Mouse (Mus musculus) urinary bladder, postnatal 4 days (tissue): ENCODE data around the gene Hsd17b12.
A peak's percentile ranks its signal among the peaks of the same experiment; 100 is the strongest.

Experiments used
- DNase-seq, 2 experiments: peaks; one replicate each; pipeline ENCODE4 v3.0.0; 2021 to 2022; ENCODE audit warnings: low spot score in 2 of 2

Gene Hsd17b12

DNA sequence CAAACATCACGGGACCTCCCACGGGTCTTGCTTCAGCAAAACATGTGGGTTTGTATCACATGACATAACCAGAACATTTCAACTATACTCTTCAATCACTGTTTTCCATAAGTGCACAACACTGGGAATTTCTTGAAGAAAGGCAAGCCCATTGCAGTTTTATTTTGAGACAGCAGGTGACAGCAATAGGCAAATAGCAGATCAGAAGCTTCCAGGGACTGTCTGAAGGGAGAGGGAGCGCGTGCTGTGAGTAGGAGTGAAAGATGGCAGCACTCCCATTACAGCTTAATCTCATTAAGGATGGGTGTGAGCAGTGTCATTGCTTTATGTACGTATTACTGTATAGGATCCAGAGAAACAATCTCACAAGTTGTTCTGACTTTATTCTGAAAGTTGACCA lies 88.3 kb downstream of the Hsd17b12 start:
- DNase-seq: no peak

DNA sequence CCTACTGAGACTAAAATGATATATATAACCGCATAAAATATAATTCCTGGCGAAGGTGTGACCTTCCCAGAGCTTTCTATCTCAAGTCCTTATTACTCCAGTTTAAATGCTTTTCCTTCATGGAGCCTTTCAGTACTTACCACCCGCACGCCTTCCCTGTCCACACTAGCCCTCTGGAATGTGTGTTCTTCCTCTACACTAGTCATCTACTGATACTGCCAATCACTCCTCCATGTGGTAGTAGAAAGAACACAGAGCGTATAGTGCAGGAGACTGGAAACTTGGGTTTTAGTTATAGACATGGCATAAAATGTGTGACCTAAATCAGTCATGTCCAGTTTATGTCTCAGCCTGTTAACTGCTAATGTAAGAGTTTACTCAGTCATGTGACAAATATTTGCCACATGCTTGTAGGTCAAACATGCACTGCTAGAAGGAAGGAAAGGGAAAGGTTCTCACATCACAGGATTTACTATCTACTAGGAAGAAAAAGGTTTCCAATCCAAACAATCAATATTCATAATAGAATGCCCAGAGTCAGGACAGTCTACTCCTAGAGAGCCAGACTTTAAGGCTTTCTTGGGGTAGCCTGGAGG lies 91.1 kb downstream of the Hsd17b12 start:
- no peak for DNase-seq

GRCm38 (mm10) chr2:94066120-94066519 lies 91.6 kb downstream of the Hsd17b12 start:
- DNase-seq: no peak

DNA sequence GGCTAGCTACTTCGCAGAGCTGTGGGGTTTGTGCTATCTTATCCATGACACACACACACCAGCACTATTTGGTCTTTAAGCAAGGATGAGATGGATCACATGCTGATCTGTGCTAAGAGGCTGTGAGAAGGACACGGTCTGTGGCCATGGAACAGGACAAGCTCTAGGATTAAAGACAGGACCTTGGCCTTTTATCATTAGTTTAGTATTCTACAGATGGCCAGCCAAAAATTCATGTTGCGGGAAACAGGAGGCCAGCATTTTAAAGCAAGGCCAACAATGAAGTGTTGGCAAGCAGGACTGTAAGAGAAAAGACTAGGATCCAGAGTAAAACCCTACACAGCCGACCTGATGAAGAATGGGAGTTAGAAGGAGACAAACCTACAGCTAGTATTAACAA lies 95.0 kb downstream of the Hsd17b12 start:
- no peak for DNase-seq

DNA sequence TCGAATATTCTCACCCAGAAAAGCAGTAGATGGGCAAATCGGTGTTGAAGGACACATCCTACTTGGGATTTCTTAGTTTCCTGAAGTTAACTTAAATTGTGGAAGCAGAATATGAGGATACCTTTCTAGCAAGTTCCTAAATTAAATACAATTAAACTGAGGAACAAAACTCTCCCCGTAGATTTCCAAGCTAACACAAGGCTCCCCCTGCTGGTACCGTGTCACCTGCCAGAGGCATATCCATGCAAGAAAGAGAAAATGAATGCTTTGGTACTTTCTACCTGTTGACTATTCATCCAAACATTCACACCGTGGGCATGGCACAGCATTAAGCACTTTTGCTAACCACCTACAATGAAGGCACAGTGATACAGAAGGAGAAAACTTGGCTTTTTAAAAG lies 98.3 kb downstream of the Hsd17b12 start:
- DNase-seq: no peak

GRCm38 (mm10) chr2:94054813-94055212 lies 103.0 kb downstream of the Hsd17b12 start:
- DNase-seq: no peak

GRCm38 (mm10) chr2:94051952-94052351 lies 105.8 kb downstream of the Hsd17b12 start:
- no peak for DNase-seq

GRCm38 (mm10) chr2:94050901-94051300 lies 106.9 kb downstream of the Hsd17b12 start:
- no peak for DNase-seq

DNA sequence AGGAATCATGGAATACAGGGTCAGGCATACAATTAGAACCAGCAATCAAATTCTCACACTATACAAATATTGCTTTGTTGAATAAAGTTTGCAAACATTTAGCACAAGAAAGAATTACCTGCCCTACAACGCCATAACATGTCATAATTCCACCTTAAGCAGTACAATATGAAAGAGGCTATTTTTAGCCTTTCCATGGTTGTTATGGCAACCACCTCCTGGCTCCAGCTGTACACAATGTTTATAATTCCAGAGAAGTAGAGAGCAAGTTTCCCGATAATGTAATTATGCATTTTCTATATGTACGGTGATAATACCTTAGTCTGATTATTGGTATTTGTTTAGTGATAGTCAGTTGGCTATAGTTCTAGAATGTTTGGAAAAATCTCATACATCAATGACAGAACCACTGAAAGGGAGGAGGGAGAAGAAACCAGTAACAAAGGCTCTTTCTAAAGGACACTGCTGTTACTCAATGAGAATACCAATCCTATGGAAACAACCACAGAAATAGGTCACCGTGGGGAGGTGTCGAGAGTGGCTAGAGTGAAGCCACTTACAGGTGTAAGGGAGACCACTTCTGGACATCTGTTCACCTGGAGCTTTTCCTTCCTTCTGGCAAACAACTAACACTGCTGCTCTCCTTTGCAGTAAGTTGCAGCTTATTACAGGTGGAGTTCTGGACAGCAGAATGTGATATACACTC lies 108.1 kb downstream of the Hsd17b12 start:
- no peak for DNase-seq

- no peak for DNase-seq
Observed at GRCm38 (mm10) chr2:94048733-94049470, 108.9 kb downstream of the Hsd17b12 start.

GRCm38 (mm10) chr2:94048271-94048670 lies 109.5 kb downstream of the Hsd17b12 start:
- no peak for DNase-seq

GRCm38 (mm10) chr2:94045411-94046090 lies 112.2 kb downstream of the Hsd17b12 start:
- no peak for DNase-seq

DNA sequence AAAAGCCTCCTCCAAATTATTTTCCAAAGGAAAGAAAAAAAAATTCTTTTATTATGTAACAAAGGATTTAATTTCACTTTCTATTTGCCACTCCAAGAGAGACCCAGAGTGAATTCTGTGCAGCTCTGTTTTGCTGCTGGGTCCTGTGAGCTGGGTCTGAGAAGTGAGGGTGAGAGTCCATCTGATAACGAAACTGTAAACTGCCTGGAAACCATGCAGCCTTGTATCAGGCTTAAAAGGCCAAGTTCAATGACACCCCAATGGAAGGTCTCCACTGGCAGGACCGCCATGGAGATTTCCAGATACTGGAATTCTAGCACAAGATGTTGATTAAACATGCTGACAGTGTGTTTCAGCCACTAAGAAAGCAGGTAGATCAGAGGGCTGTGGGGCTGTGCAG lies 113.6 kb downstream of the Hsd17b12 start:
- DNase-seq: no peak

DNA sequence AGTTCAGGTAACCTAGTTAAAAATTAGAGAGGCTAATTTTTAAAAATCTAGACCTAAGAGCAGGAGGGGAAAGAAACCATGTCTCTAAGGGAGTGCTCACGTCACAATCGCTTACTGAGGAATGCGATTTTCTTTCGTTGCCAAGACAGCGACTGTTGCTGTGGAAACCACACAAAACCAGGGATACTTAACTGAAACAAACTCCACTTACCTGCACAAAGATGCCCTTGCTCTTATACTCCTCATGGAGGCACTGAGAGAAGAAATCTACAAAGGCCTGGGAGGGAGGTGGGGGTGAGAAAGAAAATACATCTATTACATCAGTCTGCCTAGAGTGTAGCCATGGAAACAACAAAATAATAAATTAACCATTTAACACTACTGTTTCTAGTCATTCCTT lies 114.1 kb downstream of the Hsd17b12 start:
- DNase-seq: no peak

- DNase-seq: no peak
Observed at GRCm38 (mm10) chr2:94042461-94042860, 115.3 kb downstream of the Hsd17b12 start.

GRCm38 (mm10) chr2:94040391-94041125 lies 117.2 kb downstream of the Hsd17b12 start:
- DNase-seq: no peak

DNA sequence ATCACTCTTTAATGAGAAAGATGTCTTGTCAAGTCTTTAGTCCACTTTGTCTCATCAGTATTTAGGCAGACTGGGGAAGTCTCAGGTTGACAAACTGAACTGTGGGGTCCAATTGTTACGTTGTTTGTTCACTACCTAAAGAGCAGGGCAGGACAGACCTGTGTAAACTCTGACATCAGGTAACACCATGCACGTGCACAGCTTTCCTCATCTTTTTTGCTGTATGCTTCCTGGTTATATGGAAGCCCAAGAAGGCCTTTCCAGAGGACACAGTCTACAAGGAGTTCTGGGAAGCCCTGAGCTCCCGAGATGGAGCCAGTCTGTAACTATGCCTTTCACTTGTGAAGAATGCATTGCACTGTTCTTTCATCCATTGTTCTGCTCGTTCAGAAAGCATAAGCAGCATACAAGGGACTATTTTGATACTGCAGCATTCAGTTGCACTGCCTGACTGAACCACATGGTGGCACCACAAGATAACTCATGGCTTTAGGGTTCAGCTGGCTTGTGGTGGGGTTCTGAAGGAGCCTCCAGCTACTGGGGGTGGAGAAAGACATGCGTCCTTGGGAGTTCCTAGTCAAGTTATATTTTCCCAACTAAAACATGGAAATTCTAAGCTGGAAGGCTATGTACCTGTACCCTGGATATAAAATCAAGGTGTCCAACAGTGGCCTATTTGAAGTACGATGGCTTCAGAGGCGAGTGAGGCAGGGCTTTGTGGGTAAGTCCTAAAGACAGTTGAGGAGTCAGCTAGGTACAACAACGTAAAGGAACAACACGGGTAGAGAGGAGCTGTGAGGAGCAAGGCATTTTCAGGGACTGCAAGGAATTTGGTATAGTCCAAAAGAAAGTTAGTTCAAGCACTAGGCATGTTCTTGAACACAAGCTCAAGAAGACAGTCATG lies 122.1 kb downstream of the Hsd17b12 start:
- peak; percentile 26 to 67 for DNase-seq

- DNase-seq: no peak
Observed at GRCm38 (mm10) chr2:94030602-94031001, 127.2 kb downstream of the Hsd17b12 start.

DNA sequence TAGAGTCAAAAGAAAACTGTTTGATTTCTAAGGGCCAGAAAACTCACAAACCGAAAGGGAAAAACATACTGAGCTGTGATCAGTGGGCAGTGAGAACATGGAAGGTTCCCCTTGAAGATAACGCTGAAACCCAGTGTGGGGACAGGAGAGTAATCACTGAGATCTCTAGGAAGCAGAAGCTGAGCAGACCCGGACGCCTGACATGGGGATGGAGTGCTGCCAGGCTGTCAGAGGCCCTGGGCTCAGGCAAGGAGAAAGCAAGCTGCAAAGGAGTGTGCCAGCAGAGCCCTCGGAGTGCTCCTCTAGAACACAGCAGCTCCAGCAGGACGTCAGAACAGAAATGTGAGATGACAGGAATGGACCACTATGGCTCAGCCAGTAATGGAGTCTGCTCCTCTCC lies 133.1 kb downstream of the Hsd17b12 start:
- no peak for DNase-seq
